Mouse (Mus musculus) ES-E14 (cell line): ENCODE results near the gene Ddx41.

Source experiments
- CHD2 ChIP-seq: IDR thresholded peaks from 2 replicates; pipeline ENCODE4 v1.6.1; 2014; ENCODE audit warnings: mild to moderate bottlenecking, low read depth, low read length, inconsistent platforms
- HCFC1 ChIP-seq: IDR thresholded peaks from 2 replicates; pipeline ENCODE4 v1.6.1; 2012; ENCODE audit warnings: low read length, inconsistent platforms, borderline replicate concordance; ENCODE audit not compliant: insufficient read depth
- MAFK ChIP-seq: IDR thresholded peaks from 2 replicates; pipeline ENCODE4 v1.6.1; 2014; ENCODE audit warnings: mild to moderate bottlenecking, low read depth, low read length, inconsistent platforms; ENCODE audit not compliant: insufficient read depth
- ZC3H11A ChIP-seq: IDR thresholded peaks from 2 replicates; pipeline ENCODE4 v1.6.1; 2012; ENCODE audit warnings: low read depth, mild to moderate bottlenecking, inconsistent platforms, low read length, borderline replicate concordance

GRCm38 (mm10) chr13:55500575-55500974, 35.9 kb downstream of the Ddx41 start:
- TF ChIP-seq ZC3H11A (no peak), CHD2 (no peak), MAFK (no peak), HCFC1 (no peak)
